Mouse (Mus musculus) hindbrain, embryonic 12.5 days (tissue): Measurements from ENCODE around the gene Defb20. TPM values are rescaled to one million over a fixed set of nuclear protein-coding genes. Genes with fewer than 3 reads are reported as not detected.

ENCODE experiments used
- ATAC-seq: fragments of 200-750 bp; cut with Nextera tagmentation; 2 replicates; pipeline ENCODE4 v1.8.0; 2017; ENCODE audit warnings: moderate TSS enrichment; ENCODE audit not compliant: low FRiP score
- H3K27ac ChIP-seq: fragments of 300-500 bp; sonication (generic); 2 replicates; pipeline ENCODE4 v1.5.1; 2016; ENCODE audit warnings: mild to moderate bottlenecking
- H3K27me3 ChIP-seq: fragments of 300-500 bp; sonication (generic); 2 replicates; pipeline ENCODE4 v1.6.1; 2016; ENCODE audit warnings: mild to moderate bottlenecking
- H3K36me3 ChIP-seq: fragments of 300-500 bp; sonication (generic); 2 replicates; pipeline ENCODE4 v1.6.1; 2016; ENCODE audit warnings: mild to moderate bottlenecking
- H3K4me1 ChIP-seq: fragments of 300-500 bp; sonication (generic); 2 replicates; pipeline ENCODE4 v1.6.1; 2016
- H3K4me2 ChIP-seq: fragments of 300-500 bp; sonication (generic); replicated peaks from 2 replicates; pipeline ENCODE4 v1.6.1; 2016; ENCODE audit warnings: mild to moderate bottlenecking
- H3K4me3 ChIP-seq: fragments of 300-500 bp; sonication (generic); 2 replicates; pipeline ENCODE4 v1.5.1; 2016; ENCODE audit warnings: mild to moderate bottlenecking
- H3K9ac ChIP-seq: fragments of 300-500 bp; sonication (generic); 2 replicates; pipeline ENCODE4 v1.6.1; 2016; ENCODE audit warnings: mild to moderate bottlenecking, moderate library complexity
- H3K9me3 ChIP-seq: fragments of 300-500 bp; sonication (generic); replicated peaks from 2 replicates; pipeline ENCODE4 v1.6.1; 2016; ENCODE audit warnings: mild to moderate bottlenecking
- WGBS: fragments of 180-500 bp; shearing (Covaris S2); methylation state at CpG from one replicate; pipeline ENCODE4 v1.1.7; 2016; 5-methylcytosine and 5-hydroxymethylcytosine counted together
- polyA plus RNA-seq: library from polyadenylated mRNA; unstranded; fragments of >200 nt; fragmentation: Nextera tagmentation; extraction: Ambion mirVana; gene quantifications from 2 replicates; pipeline ENCODE4 v1.2.1, GENCODE M21; 2016

Gene Defb20
- polyA plus RNA-seq, 1 experiment from 2014 or later: not detected

GRCm38 (mm10) chr2:152503950-152504349, 27.1 kb downstream of the Defb20 start:
- H3K36me3 ChIP-seq: no peaks in the 10 kb centered on the region
- H3K27ac ChIP-seq: no peak overlapping the region
- H3K27me3 ChIP-seq: no peaks in the 10 kb centered on the region
- no peaks in the 10 kb centered on the region for H3K4me1 ChIP-seq
- no peak for ATAC-seq
- H3K4me3 ChIP-seq: no peak overlapping the region
- 92% methylated on average over 2 of the region's 2 CpGs for WGBS
- no peaks in the 10 kb centered on the region for H3K9me3 ChIP-seq
- no peak overlapping the region for H3K9ac ChIP-seq
- H3K4me2 ChIP-seq: no peak overlapping the region

DNA sequence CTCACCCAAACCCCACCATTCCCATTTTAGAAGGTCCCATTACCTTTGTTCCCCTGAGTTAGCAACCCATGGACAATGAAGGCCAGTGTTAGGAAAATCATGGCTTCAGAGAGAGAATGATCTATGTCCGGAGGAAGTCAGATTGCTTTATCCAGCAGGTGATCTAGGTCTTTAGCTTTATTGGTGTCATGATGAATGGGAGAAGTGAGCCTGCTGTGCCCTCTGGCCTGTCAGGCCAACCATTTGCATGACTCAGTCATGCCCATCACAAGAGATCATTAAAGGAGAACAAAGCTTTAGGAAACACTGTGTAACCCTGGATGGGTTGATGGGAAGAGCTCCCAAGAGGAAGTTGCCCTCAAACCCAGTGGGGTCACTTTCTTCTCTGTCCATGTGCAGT, 34.7 kb downstream of the Defb20 start, which contains the start of gene Defb26:
TSS of gene Defb26 (minus strand) at position 101 of the 400 bp plus-strand sequence.
- Histone ChIP-seq H3K4me1 (no peaks in the 10 kb centered on the region), H3K27me3 (no peaks in the 10 kb centered on the region), H3K4me3 (no peak within 1 kb of the TSS), H3K9me3 (no peaks in the 10 kb centered on the region), H3K27ac (no peak within 1 kb of the TSS), H3K4me2 (no peak within 1 kb of the TSS), H3K36me3 (no peaks in the 10 kb centered on the region), H3K9ac (no peak within 1 kb of the TSS)
- WGBS: 61% methylated on average over 1 of the region's 1 CpGs
- no peak for ATAC-seq

- 74% methylated on average over 4 of the region's 4 CpGs for WGBS
- Histone ChIP-seq H3K4me2 (no peak overlapping the region), H3K36me3 (no peaks in the 10 kb centered on the region), H3K9me3 (no peaks in the 10 kb centered on the region), H3K4me1 (no peaks in the 10 kb centered on the region), H3K4me3 (no peak overlapping the region), H3K9ac (no peak overlapping the region), H3K27me3 (no peaks in the 10 kb centered on the region), H3K27ac (no peak overlapping the region)
- no peak for ATAC-seq
These were observed 39.2 kb downstream of the Defb20 start for GRCm38 (mm10) chr2:152516084-152516483.

DNA sequence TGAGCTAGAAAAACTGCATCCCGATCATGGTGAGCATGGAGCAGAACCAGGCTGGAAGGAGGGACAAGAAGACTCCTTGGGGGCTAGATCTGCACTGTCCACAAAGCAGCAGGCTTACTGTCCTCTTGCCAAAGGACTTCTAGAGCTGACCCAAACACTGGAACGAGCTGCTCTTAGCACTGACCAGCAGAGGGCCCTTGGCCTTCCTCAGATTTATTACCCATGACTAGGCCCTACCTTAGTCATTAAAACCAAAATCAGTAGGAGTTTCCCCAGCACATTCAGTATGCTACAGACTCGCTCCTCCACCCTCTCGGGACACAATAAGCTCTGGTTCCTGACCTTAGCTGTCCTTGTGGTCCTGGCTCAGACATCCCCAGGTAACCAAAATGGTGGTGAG, 41.1 kb downstream of the Defb20 start, which contains the start of gene Defb28:
TSS of gene Defb28 (plus strand) at position 275 of the 400 bp plus-strand sequence.
- no peak within 1 kb of the TSS for H3K4me3 ChIP-seq
- WGBS: 69% methylated on average over 4 of the region's 4 CpGs
- ATAC-seq: no peak
- H3K36me3 ChIP-seq: no peaks in the 10 kb centered on the region
- H3K4me1 ChIP-seq: no peaks in the 10 kb centered on the region
- no peaks in the 10 kb centered on the region for H3K9me3 ChIP-seq
- no peak within 1 kb of the TSS for H3K27ac ChIP-seq
- no peaks in the 10 kb centered on the region for H3K27me3 ChIP-seq
- no peak within 1 kb of the TSS for H3K9ac ChIP-seq
- H3K4me2 ChIP-seq: no peak within 1 kb of the TSS

Other genes starting within 250 kb of the Defb20 start
- gene Tbc1d20, start 183.2 kb upstream of the Defb20 start, polyA plus RNA-seq: 41.5 and 43.5 TPM in 2 replicates
- 91.5 and 91.9 TPM in 2 replicates for gene Rbck1, start 144.4 kb upstream of the Defb20 start, polyA plus RNA-seq
- 3.0 and 3.5 TPM in 2 replicates for gene Trib3, start 133.0 kb upstream of the Defb20 start, polyA plus RNA-seq
- 14.4 and 15.0 TPM in 2 replicates for gene Nrsn2, start 100.4 kb upstream of the Defb20 start, polyA plus RNA-seq
- 19.5 and 19.6 TPM in 2 replicates for gene Sox12, start 79.0 kb upstream of the Defb20 start, polyA plus RNA-seq
- 50.7 and 54.5 TPM in 2 replicates for gene Zcchc3, start 62.0 kb upstream of the Defb20 start, polyA plus RNA-seq
- 2.0 and 3.6 TPM in 2 replicates for gene 6820408C15Rik, start 61.5 kb upstream of the Defb20 start, polyA plus RNA-seq
- gene Defb23, start 12.4 kb upstream of the Defb20 start, polyA plus RNA-seq: not detected in 2 replicates
- not detected in 2 replicates for gene Defb22, start 13.1 kb downstream of the Defb20 start, polyA plus RNA-seq
- not detected in 2 replicates for gene Defb26, start 34.6 kb downstream of the Defb20 start, polyA plus RNA-seq
- not detected in 2 replicates for gene Defb28, start 41.2 kb downstream of the Defb20 start, polyA plus RNA-seq
- gene Defb29, start 63.0 kb downstream of the Defb20 start, polyA plus RNA-seq: not detected in 2 replicates
- gene Gm17416, start 92.3 kb downstream of the Defb20 start, polyA plus RNA-seq: not detected in 2 replicates
- gene Defb21, start 95.7 kb downstream of the Defb20 start, polyA plus RNA-seq: not detected in 2 replicates
- gene Defb19, start 103.2 kb downstream of the Defb20 start, polyA plus RNA-seq: not detected in 2 replicates
- not detected in 2 replicates for gene Defb45, start 122.3 kb downstream of the Defb20 start, polyA plus RNA-seq
- gene Defb36, start 127.3 kb downstream of the Defb20 start, polyA plus RNA-seq: not detected in 2 replicates
- not detected in 2 replicates for gene Defb25, start 146.0 kb downstream of the Defb20 start, polyA plus RNA-seq
- 0.72 and 0.82 TPM in 2 replicates for gene Rem1, start 149.9 kb downstream of the Defb20 start, polyA plus RNA-seq
- 153 and 157 TPM in 2 replicates for gene H13, start 192.4 kb downstream of the Defb20 start, polyA plus RNA-seq
- 34.9 and 40.5 TPM in 2 replicates for gene Mcts2, start 210.0 kb downstream of the Defb20 start, polyA plus RNA-seq